Mouse (Mus musculus) forebrain, embryonic 16.5 days (tissue): ENCODE results near the gene Castor2. TPM values are rescaled to one million over a fixed set of nuclear protein-coding genes. Genes with fewer than 3 reads are reported as not detected.

Source experiments
- ATAC-seq: fragments of 200-750 bp; cut with Nextera tagmentation; 2 replicates; pipeline ENCODE4 v1.8.0; 2017; ENCODE audit warnings: mild to moderate bottlenecking, moderate library complexity
- H3K27ac ChIP-seq: fragments of 300-500 bp; sonication (generic); 2 replicates; pipeline ENCODE4 v1.5.1; 2014; ENCODE audit warnings: low read length, control low read depth
- H3K27me3 ChIP-seq: fragments of 300-500 bp; sonication (generic); replicated peaks from 2 replicates; pipeline ENCODE4 v1.6.1; 2014; ENCODE audit warnings: low read length; ENCODE audit not compliant: control insufficient read depth, insufficient read depth
- H3K36me3 ChIP-seq: fragments of 300-500 bp; sonication (generic); 2 replicates; pipeline ENCODE4 v1.6.1; 2014; ENCODE audit not compliant: control insufficient read depth, insufficient read depth
- H3K4me1 ChIP-seq: fragments of 300-500 bp; sonication (generic); replicated peaks from 2 replicates; pipeline ENCODE4 v1.6.1; 2014; ENCODE audit warnings: low read length; ENCODE audit not compliant: control insufficient read depth, insufficient read depth
- H3K4me2 ChIP-seq: fragments of 300-500 bp; sonication (generic); 2 replicates; pipeline ENCODE4 v1.6.1; 2014; ENCODE audit warnings: mild to moderate bottlenecking, low read length, control low read depth
- H3K4me3 ChIP-seq: fragments of 300-500 bp; sonication (generic); replicated peaks from 2 replicates; pipeline ENCODE4 v1.5.1; 2014; ENCODE audit warnings: mild to moderate bottlenecking, low read length, control low read depth
- H3K9ac ChIP-seq: fragments of 300-500 bp; sonication (generic); replicated peaks from 2 replicates; pipeline ENCODE4 v1.6.1; 2014; ENCODE audit warnings: low read depth, low read length, control low read depth
- H3K9me3 ChIP-seq: fragments of 300-500 bp; sonication (generic); 2 replicates; pipeline ENCODE4 v1.6.1; 2016; ENCODE audit warnings: low read length; ENCODE audit not compliant: control insufficient read depth
- WGBS: fragments of 180-500 bp; shearing (Covaris S2); extraction: QIAGEN DNeasy Blood & Tissue Kit; methylation state at CpG from one replicate; pipeline ENCODE4 v1.1.7; 2014; 5-methylcytosine and 5-hydroxymethylcytosine counted together
- polyA plus RNA-seq: library from polyadenylated mRNA; unstranded; fragments of >200 nt; fragmentation: Nextera tagmentation; extraction: Ambion mirVana; gene quantifications from 2 replicates; pipeline ENCODE4 v1.2.1, GENCODE M21; 2015

Gene Castor2
- 29.2 and 31.4 TPM in 2 replicates for polyA plus RNA-seq

DNA sequence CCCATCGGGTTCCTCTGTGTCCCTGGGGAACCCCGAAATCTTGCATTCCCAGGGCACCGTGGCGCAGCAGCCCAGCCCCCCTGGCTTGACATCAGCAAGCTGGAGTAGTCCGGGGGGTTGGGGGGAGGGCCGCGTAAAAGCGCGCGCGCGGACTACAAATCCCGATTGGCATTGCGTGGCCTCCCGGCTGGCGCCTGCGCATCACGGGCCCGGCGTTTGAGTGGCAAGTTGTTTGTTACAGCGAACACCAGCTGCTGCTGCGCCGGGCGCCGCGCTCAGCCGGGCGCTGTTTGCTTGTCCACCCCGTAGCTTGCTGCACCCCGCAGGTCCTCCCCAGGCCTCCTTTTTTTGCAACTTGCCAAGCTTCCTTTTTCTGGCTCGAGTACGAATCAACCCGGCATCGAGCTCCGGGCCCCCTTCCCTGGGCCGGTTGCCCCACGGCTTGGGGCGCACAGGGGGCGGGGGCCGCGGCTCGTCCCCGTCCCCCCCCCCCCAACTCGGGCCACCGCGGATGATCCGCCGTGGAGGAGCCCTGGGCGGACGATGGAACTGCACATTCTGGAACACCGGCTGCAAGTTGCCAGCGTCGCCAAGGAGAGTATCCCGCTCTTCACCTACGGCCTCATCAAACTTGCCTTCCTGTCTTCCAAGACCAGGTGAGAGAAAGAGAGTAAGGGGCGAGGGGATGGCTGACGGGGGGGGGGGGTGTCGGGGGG, at the start of gene Castor2:
Castor2 (plus strand) TSS at position 216 of the 716 bp plus-strand sequence.
- WGBS = under 1% methylated on average over 54 of the region's 58 CpGs
- Histone ChIP-seq H3K4me1 (peaks cover 28% of the 10 kb centered on the region), H3K9ac (peak within 1 kb of the TSS; percentile 91), H3K4me3 (peak within 1 kb of the TSS; percentile 87), H3K4me2 (peak within 1 kb of the TSS; percentile 81), H3K9me3 (no peaks in the 10 kb centered on the region), H3K27ac (peak within 1 kb of the TSS; percentile 95), H3K27me3 (no peaks in the 10 kb centered on the region), H3K36me3 (no peaks in the 10 kb centered on the region)
- ATAC-seq = peak; percentile 94

DNA sequence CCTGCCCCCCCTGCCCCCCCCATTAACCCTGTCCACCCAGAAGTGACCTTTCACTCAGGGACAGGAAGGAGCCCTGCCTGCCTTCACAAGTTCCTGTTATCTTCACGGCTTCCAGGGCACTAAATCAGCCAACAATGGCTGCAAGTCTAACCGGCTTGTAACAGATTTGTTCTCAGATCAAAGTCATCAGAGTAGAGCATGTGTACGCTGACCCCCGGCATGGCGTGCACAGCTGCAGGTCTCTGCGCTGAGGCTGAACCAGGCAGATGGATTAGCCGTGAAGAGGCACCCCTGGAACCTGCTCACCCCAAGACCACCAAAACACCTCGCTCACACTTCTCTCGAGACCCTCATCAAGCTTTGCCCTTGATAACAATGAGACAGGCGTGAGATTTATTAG, 48.8 kb upstream of the Castor2 start:
- Histone ChIP-seq H3K9ac (no peak overlapping the region), H3K4me3 (no peak overlapping the region), H3K4me2 (no peak overlapping the region), H3K9me3 (no peaks in the 10 kb centered on the region), H3K27me3 (no peaks in the 10 kb centered on the region), H3K27ac (no peak overlapping the region), H3K4me1 (no peaks in the 10 kb centered on the region), H3K36me3 (no peaks in the 10 kb centered on the region)
- 46% methylated on average over 10 of the region's 10 CpGs for WGBS
- ATAC-seq = no peak

DNA sequence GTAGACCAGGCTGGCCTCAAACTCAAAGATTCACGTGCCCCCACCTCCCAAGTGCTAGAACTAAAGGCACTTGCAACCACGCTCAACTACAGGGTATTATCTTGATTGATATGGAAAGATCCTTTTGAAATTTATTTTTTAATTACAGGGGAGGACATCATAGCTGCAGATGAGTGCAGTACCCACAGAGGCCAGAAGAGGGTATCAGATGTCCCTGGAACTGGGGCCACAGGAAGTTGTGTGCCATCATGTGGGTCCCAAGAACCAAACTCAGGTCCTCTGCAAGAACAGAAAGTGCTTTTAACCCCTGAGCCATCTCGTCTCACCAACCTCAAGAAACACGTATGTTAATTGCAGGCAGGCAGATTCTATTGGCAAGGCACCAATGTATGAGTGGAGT, 46.9 kb upstream of the Castor2 start:
- H3K27me3 ChIP-seq = no peaks in the 10 kb centered on the region
- H3K27ac ChIP-seq = no peak overlapping the region
- H3K4me2 ChIP-seq = no peak overlapping the region
- H3K36me3 ChIP-seq = no peaks in the 10 kb centered on the region
- WGBS = 85% methylated on average over 4 of the region's 4 CpGs
- no peak overlapping the region for H3K9ac ChIP-seq
- ATAC-seq = no peak
- H3K4me3 ChIP-seq = no peak overlapping the region
- no peaks in the 10 kb centered on the region for H3K4me1 ChIP-seq
- H3K9me3 ChIP-seq = no peaks in the 10 kb centered on the region

DNA sequence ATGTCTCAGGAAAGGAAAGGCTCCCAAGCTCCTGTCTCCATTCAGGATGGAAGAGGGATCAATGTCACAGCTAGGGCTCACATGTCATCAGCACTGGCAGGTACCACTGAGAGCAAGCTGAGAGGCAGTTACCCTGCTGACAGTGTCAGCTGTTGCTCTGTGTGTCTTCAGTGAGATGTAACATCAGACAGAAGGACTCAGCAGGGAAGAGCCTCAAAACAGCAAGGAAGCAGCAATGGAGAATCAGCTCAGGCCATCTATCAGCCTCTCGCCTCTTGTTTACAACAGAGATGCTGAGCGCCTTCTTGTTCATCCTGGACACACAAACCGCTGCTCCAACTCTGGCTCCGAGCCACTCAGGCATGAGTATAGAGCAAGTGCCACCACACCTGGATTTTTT, 45.0 kb upstream of the Castor2 start:
- no peaks in the 10 kb centered on the region for H3K36me3 ChIP-seq
- no peak overlapping the region for H3K4me2 ChIP-seq
- no peak for ATAC-seq
- 76% methylated on average over 4 of the region's 4 CpGs for WGBS
- H3K4me1 ChIP-seq = no peaks in the 10 kb centered on the region
- H3K4me3 ChIP-seq = no peak overlapping the region
- H3K9me3 ChIP-seq = no peaks in the 10 kb centered on the region
- no peaks in the 10 kb centered on the region for H3K27me3 ChIP-seq
- no peak overlapping the region for H3K9ac ChIP-seq
- no peak overlapping the region for H3K27ac ChIP-seq

GRCm38 (mm10) chr5:134058793-134059352, 40.6 kb upstream of the Castor2 start:
- no peaks in the 10 kb centered on the region for H3K4me1 ChIP-seq
- H3K36me3 ChIP-seq = no peaks in the 10 kb centered on the region
- H3K27ac ChIP-seq = no peak overlapping the region
- 70% methylated on average over 13 of the region's 13 CpGs for WGBS
- no peak overlapping the region for H3K4me3 ChIP-seq
- no peak overlapping the region for H3K9ac ChIP-seq
- H3K27me3 ChIP-seq = no peaks in the 10 kb centered on the region
- no peaks in the 10 kb centered on the region for H3K9me3 ChIP-seq
- no peak for ATAC-seq
- H3K4me2 ChIP-seq = no peak overlapping the region

DNA sequence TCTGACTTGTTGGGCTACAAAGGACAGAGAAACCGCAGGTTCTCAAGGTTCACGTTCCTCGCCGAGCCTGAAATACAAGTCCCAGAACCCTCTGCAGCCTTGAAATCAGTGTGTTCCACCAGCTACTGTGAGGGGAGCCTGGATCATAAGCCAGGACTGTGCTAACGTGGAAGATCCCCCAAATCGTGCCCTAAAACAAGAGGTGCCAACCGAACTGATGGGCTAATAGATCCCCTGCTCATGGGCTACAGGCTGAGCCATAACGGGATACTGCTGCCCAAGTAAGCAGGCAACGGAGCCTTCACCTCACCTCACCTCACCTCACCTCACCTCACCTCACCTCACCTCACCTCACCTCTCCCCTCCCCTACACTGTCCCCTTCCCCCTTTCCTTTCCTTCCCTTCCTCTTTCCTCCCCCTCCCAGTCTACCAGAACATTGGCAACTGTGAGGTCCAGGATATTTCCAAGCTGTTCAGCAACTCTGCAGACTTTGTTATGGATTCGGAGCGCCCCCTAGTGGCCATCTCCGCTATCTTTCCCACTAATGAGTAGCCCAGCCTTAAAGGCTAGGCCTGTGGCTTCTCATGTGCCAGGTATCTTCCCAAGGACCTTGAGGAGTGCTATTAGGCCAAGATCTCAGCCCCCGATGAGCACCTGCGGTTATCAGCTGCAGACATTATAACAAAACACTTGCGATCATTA, 36.0 kb upstream of the Castor2 start:
- Histone ChIP-seq H3K4me2 (no peak overlapping the region), H3K27me3 (no peaks in the 10 kb centered on the region), H3K4me1 (peaks cover 5% of the 10 kb centered on the region), H3K36me3 (no peaks in the 10 kb centered on the region), H3K4me3 (no peak overlapping the region), H3K9ac (no peak overlapping the region), H3K9me3 (no peaks in the 10 kb centered on the region), H3K27ac (no peak overlapping the region)
- 48% methylated on average over 15 of the region's 15 CpGs for WGBS
- peak; percentile 84 for ATAC-seq

- 18% methylated on average over 3 of the region's 3 CpGs for WGBS
- Histone ChIP-seq H3K27me3 (no peaks in the 10 kb centered on the region), H3K4me2 (no peak overlapping the region), H3K9ac (no peak overlapping the region), H3K4me3 (no peak overlapping the region), H3K4me1 (peaks cover 5% of the 10 kb centered on the region), H3K27ac (no peak overlapping the region), H3K36me3 (no peaks in the 10 kb centered on the region), H3K9me3 (no peaks in the 10 kb centered on the region)
- peak; percentile 47; the same call in 1 of the 2 replicates for ATAC-seq
Observed at GRCm38 (mm10) chr5:134066261-134066660, 33.2 kb upstream of the Castor2 start.

- whole genome bisulfite sequencing = 30% methylated on average over 1 of the region's 1 CpGs
- ATAC-seq = no peak
- Histone ChIP-seq H3K27me3 (no peaks in the 10 kb centered on the region), H3K27ac (no peak overlapping the region), H3K4me2 (no peak overlapping the region), H3K36me3 (no peaks in the 10 kb centered on the region), H3K9me3 (no peaks in the 10 kb centered on the region), H3K4me1 (peaks cover 5% of the 10 kb centered on the region), H3K4me3 (no peak overlapping the region), H3K9ac (no peak overlapping the region)
Observed at GRCm38 (mm10) chr5:134067924-134068323, 31.6 kb upstream of the Castor2 start.

DNA sequence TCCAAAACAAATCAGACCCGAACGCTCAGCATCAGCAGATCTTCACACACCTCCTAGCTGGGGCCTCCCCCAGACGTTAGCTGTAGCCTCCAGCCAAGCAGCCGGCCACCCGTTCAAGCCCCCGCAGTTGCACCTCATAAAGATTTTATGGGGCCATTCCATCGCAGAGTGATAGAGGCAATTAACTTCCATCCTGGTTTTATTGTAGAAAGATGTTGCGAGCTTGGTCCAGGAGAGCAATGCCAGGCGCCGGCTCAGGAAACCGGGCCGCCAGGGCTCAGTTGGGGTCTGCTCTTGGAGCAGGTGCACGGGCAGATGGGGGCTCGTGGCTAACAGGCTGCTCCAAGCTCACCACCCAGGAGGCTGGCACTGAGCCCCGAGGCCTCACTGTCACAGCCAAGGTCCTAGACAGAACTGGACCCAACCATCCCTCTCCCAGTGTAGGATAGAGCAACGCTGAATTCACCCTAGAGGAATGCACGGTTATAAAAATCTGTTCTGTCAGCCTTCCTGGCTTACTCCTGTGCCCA, 25.9 kb upstream of the Castor2 start:
- Histone ChIP-seq H3K9me3 (peaks cover 4% of the 10 kb centered on the region; the same call in 1 of the 2 replicates), H3K27ac (peak overlapping the region; percentile 20; the same call in 1 of the 2 replicates), H3K27me3 (no peaks in the 10 kb centered on the region), H3K36me3 (no peaks in the 10 kb centered on the region), H3K4me1 (peaks cover 13% of the 10 kb centered on the region), H3K4me2 (no peak overlapping the region), H3K4me3 (no peak overlapping the region), H3K9ac (no peak overlapping the region)
- WGBS = 38% methylated on average over 17 of the region's 17 CpGs
- peak; percentile 92 for ATAC-seq
